12 mouse cellular contexts compared by ENCODE assay signal in genomic region chr6:15415099-15415498, GRCm38 (mm10).
DNase-seq lines count a peak whose midpoint lies in the region; TF ChIP-seq lines count a peak whose summit lies in the region.
"Had no signal": no experiment of that assay in that cellular context is flagged by ENCODE, and none has a peak within 500 bp of the region (broad histone marks: within the 10 kb centered on the region; RNA-seq: fewer than 3 reads in every experiment).

No protein-coding gene starts in this region.

- no peaks in the 10 kb centered on the region for H3K36me3 ChIP-seq in thymus, adult 2 months (ENCODE audit: control insufficient read depth, insufficient read depth, low read length)
- H3K36me3 ChIP-seq: embryonic facial prominence, embryonic 15.5 days had no signal

- H3K4me3 ChIP-seq in thymus, adult 2 months (ENCODE audit: control insufficient read depth, insufficient read depth, low read length): no peak overlapping the region
- H3K4me3 ChIP-seq: embryonic facial prominence, embryonic 15.5 days had no signal

- H3K27me3 ChIP-seq in thymus, adult 2 months (ENCODE audit: control insufficient read depth, insufficient read depth, low read length): no peaks in the 10 kb centered on the region
- H3K27me3 ChIP-seq: embryonic facial prominence, embryonic 15.5 days had no signal

- TF ChIP-seq CTCF in thymus, adult 2 months (IDR thresholded peaks at IDR 0.05; ENCODE audit: borderline replicate concordance, control insufficient read depth, extremely low read depth, insufficient read depth, low read length, poor library complexity): no peak

- TF ChIP-seq POLR2A in thymus, adult 2 months (IDR thresholded peaks at IDR 0.05; ENCODE audit: control insufficient read depth, extremely low read depth, insufficient read depth, low read length, poor library complexity): no peak

- H3K4me1 ChIP-seq in thymus, adult 2 months (replicated peaks; ENCODE audit: control insufficient read depth, insufficient read depth, low read length): no peaks in the 10 kb centered on the region

- DNase-seq in heart, adult 18-20 months: peak; percentile 10 to 36
- no peak for DNase-seq in heart, adult 9 months (ENCODE audit: low spot score in 2 of 2)
- DNase-seq in layer of hippocampus, adult 9-10 months (ENCODE audit: low spot score): peak; percentile 6
- no peak for DNase-seq in layer of hippocampus, postnatal 25 days (ENCODE audit: extremely low spot score in 1 of 2, low spot score in 1 of 2)
- peak; percentile 13 for DNase-seq in right cerebral cortex, postnatal 14 days
- DNase-seq in right cerebral cortex, postnatal 25 days: no peak
- no peak for DNase-seq in thymus, adult 2 months
- DNase-seq: gastrocnemius, postnatal 36 days; lung, postnatal 4 days; spleen, adult 18-20 months; thymus, postnatal 14 days had no signal

- no peak overlapping the region for H3K27ac ChIP-seq in thymus, adult 2 months (ENCODE audit: control insufficient read depth, insufficient read depth, low read length)
- H3K27ac ChIP-seq: embryonic facial prominence, embryonic 15.5 days had no signal

- WGBS in thymus, adult 2 months: 80% methylated on average over 4 of the region's 4 CpGs

Comparison
In these comparisons a context has a peak if more than half of its experiments do, and no peak if none do; other contexts are left out.
1. DNase-seq: peak in heart, adult 18-20 months (2 of 2), layer of hippocampus, adult 9-10 months (single experiment) and right cerebral cortex, postnatal 14 days (single experiment); none in heart, adult 9 months (0 of 2), layer of hippocampus, postnatal 25 days (0 of 2), right cerebral cortex, postnatal 25 days (single experiment) and thymus, adult 2 months (single experiment).